Mouse (Mus musculus): ENCODE data around the gene Lefty2. TPM values are rescaled to one million over a fixed set of nuclear protein-coding genes. Genes with fewer than 3 reads are reported as not detected.

Lefty2 gene
- polyA plus RNA-seq (2014; fragmentation: Nextera tagmentation; extraction: Ambion mirVana) = not detected in 2 replicates

DNA sequence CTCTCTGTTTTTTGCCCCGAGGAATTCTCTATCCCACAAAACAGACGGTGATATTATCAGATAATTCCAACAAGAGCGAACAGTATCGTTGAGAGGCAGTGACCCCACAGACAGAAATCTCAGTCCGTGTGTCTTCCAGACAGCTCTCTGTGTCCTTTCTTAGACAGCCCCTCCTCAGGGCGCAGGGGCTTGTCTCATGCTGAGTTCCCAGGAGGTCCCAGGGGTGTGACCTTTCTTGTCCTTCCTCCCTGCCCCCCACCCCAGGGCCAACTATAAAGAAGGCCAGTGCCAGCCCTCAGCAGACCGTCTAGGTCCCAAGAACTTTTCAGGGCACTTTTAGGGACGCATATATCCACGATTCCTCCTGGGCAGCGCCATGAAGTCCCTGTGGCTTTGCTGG, at the start of gene Lefty2:
Lefty2 (plus strand) TSS at position 301 of the 400 bp plus-strand sequence.
- H3K9ac ChIP-seq (ENCODE audit: low read length) = no peak within 1 kb of the TSS
- no peaks in the 10 kb centered on the region for H3K9me3 ChIP-seq (ENCODE audit: control insufficient read depth, low read length)
- DNase-seq (ENCODE audit: low spot score) = no peak
- no peaks in the 10 kb centered on the region for H3K36me3 ChIP-seq (ENCODE audit: control insufficient read depth, insufficient read depth, low read length)
- 60% methylated on average over 10 of the region's 10 CpGs for WGBS
- H3K4me3 ChIP-seq (ENCODE audit: low read depth, low read length) = no peak within 1 kb of the TSS
- no peak within 1 kb of the TSS for H3K27ac ChIP-seq (ENCODE audit: low read depth, low read length)
- ATAC-seq (replicated peaks; ENCODE audit: low FRiP score) = no peak
- peaks cover 14% of the 10 kb centered on the region for H3K27me3 ChIP-seq (ENCODE audit: control insufficient read depth, insufficient read depth, low read length)
- no peak within 1 kb of the TSS for H3K4me2 ChIP-seq (ENCODE audit: low read depth, low read length, severe bottlenecking)
- H3K4me1 ChIP-seq (replicated peaks; ENCODE audit: control insufficient read depth, insufficient read depth, low read length) = peaks cover 9% of the 10 kb centered on the region; the same call in 1 of the 2 replicates

DNA sequence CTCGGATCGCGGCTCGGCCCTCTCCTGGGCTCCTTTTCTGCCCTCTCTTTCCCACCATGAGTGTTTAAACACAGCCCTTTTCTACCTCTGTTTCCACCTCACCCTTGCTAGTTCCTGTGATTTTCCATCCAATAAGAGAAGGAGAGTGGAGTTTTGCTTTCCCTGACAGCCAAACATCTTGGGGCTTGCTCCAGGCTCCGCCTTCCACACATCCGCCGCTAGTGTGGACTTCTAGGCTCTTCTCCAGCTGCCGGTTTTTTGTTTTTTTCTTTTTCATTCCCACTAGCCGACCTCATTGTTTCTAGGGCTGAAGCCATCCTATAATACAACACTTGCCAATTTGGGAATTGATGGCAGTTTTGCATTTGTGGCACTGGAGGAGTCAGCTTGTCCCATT, 44.8 kb upstream of the Lefty2 start:
- no peaks in the 10 kb centered on the region for H3K9me3 ChIP-seq (ENCODE audit: control insufficient read depth, low read length)
- peak overlapping the region; percentile 51 for H3K4me2 ChIP-seq (ENCODE audit: low read depth, low read length, severe bottlenecking)
- peak overlapping the region; percentile 17; the same call in 1 of the 2 replicates for H3K4me3 ChIP-seq (ENCODE audit: low read depth, low read length)
- no peaks in the 10 kb centered on the region for H3K27me3 ChIP-seq (ENCODE audit: control insufficient read depth, insufficient read depth, low read length)
- H3K4me1 ChIP-seq (replicated peaks; ENCODE audit: control insufficient read depth, insufficient read depth, low read length) = peaks cover 24% of the 10 kb centered on the region; the same call in 1 of the 2 replicates
- ATAC-seq (replicated peaks; ENCODE audit: low FRiP score) = peak; percentile 42; the same call in 1 of the 2 replicates
- no peaks in the 10 kb centered on the region for H3K36me3 ChIP-seq (ENCODE audit: control insufficient read depth, insufficient read depth, low read length)
- H3K9ac ChIP-seq (ENCODE audit: low read length) = peak overlapping the region; percentile 47
- WGBS = 1% methylated on average over 9 of the region's 9 CpGs
- peak overlapping the region; percentile 89 for H3K27ac ChIP-seq (ENCODE audit: low read depth, low read length)
- DNase-seq (ENCODE audit: low spot score) = peak; percentile 76

DNA sequence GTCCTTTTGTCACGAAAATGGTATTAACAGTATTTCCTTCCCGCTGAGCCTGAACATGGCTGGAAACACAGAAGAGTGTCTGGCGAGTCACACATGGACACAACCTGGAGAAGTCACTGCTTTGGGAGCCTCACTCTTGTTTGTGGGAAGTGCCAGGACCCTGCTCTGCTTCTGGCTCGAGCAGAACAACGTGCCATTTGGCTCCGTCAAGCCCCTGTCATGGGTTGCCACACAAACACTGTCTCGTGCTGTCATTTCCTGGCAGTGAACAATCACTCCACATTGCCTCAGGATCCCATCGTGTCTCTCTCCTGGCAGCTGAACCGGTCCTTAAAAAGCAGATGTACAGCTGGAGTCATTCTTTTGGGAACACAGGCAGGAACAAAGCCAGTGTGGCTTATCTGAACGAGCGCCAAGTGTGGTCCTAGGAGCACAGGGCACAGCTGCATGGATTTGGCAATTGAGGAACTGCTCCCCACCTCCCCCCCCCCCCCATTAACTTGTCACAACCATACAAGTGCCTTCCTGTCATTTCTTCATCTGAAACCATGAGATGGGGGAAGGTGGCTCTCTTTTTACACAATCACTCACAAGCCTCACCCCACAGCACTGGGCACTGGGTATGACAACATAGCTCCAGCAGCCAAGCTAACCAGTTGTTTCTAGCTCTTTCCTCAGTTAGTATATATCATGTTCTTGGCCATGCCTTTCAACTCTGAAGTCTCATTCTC, 44.2 kb upstream of the Lefty2 start:
- 21% methylated on average over 11 of the region's 11 CpGs for WGBS

DNA sequence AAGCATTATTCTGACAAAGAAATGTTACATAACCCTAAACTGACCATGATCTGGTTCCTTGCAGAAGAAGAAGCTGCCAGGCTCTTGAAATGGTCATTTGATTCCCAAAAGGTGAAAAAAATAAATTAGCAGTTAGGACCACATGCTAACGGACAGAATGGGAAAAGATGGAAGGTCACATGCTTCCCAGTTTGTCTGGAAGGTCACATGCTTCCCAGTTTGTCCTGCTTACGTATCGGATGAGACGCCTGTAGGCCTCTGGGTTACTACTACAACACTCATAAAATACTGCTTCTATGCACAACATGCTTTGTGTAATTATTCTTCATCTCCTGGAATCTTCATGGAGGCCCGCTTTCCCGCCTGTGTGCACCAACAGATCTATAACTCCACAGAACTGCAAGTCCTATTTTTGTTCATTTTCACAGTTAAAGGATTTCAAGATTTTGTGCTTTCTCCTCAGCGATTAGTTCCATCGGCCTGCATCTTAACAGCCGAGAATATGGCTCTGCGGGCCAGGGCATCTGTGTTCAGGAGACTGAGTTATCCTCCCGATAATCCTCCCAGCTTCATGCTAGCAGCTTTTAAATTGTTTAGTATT, 43.1 kb upstream of the Lefty2 start:
- Histone ChIP-seq H3K27ac (ENCODE audit: low read depth, low read length) (peak overlapping the region; percentile 95), H3K4me3 (ENCODE audit: low read depth, low read length) (peak overlapping the region; percentile 85), H3K9ac (ENCODE audit: low read length) (peak overlapping the region; percentile 83), H3K4me2 (ENCODE audit: low read depth, low read length, severe bottlenecking) (peak overlapping the region; percentile 83), H3K9me3 (ENCODE audit: control insufficient read depth, low read length) (no peaks in the 10 kb centered on the region), H3K4me1 (replicated peaks; ENCODE audit: control insufficient read depth, insufficient read depth, low read length) (peaks cover 24% of the 10 kb centered on the region; the same call in 1 of the 2 replicates), H3K27me3 (ENCODE audit: control insufficient read depth, insufficient read depth, low read length) (no peaks in the 10 kb centered on the region), H3K36me3 (ENCODE audit: control insufficient read depth, insufficient read depth, low read length) (no peaks in the 10 kb centered on the region)
- DNase-seq (ENCODE audit: low spot score) (no peak), ATAC-seq (replicated peaks; ENCODE audit: low FRiP score) (no peak)
- WGBS = 41% methylated on average over 11 of the region's 11 CpGs

More for the DNA sequence above, 44.2 kb upstream of the Lefty2 start:
- Histone ChIP-seq H3K27me3 (ENCODE audit: control insufficient read depth, insufficient read depth, low read length) (no peaks in the 10 kb centered on the region), H3K9ac (ENCODE audit: low read length) (peak overlapping the region; percentile 47), H3K4me2 (ENCODE audit: low read depth, low read length, severe bottlenecking) (peak overlapping the region; percentile 51), H3K4me3 (ENCODE audit: low read depth, low read length) (peak overlapping the region; percentile 17; the same call in 1 of the 2 replicates), H3K9me3 (ENCODE audit: control insufficient read depth, low read length) (no peaks in the 10 kb centered on the region), H3K4me1 (replicated peaks; ENCODE audit: control insufficient read depth, insufficient read depth, low read length) (peaks cover 24% of the 10 kb centered on the region; the same call in 1 of the 2 replicates), H3K36me3 (ENCODE audit: control insufficient read depth, insufficient read depth, low read length) (no peaks in the 10 kb centered on the region), H3K27ac (ENCODE audit: low read depth, low read length) (peak overlapping the region; percentile 89)
- ATAC-seq (replicated peaks; ENCODE audit: low FRiP score) (no peak), DNase-seq (ENCODE audit: low spot score) (peak; percentile 62)

DNA sequence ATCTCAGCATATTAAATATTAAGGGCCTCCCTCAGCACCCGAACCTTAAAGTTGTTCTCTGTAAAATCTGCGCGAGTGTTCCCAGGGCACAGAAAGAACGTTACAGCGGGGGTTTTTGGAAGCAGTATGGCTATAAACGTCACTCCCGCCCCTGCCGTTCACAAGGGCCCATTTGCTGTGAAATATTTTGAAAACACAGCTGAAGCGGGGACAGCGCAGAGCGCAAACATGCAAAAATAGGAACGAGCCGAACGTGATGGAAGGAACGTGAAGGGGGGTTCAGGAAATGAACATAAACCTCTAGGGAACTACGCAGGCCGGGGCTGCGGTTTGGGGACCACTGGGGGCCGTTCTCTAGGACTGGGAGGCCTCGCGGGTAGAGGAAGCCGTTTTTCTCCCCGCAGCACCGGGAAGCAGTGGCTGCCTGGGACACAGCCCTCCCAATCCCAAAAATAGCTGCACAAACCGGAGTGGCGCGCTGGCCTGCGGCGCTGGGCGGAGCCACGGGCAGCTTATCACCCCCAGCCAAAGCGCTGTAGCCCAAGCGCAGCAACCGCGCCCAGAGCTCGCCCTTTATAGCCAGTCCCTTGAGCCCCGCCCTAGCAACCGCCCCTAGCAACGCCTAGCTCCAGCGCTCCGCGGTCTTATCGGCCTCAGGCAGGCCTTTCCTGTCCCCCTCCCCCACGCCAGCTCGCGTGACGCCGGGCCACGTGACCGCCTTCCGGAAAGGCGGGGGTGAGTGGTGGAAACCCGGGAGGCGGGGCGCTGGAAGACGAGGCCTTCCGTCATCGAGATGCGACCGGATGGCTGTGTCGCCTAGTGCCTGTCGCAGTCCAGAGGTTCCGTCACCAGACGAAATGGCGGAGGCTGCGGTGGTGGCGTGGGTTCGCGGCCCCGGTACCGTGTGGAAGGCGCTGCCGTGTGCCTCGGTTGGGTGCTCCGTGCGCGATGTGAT, 42.3 kb upstream of the Lefty2 start, which contains the start of gene Sde2:
Sde2 (plus strand) TSS at position 812 of the 955 bp plus-strand sequence.
- under 1% methylated on average over 77 of the region's 77 CpGs for WGBS
- Histone ChIP-seq H3K4me2 (ENCODE audit: low read depth, low read length, severe bottlenecking) (peak within 1 kb of the TSS; percentile 83), H3K4me1 (replicated peaks; ENCODE audit: control insufficient read depth, insufficient read depth, low read length) (peaks cover 24% of the 10 kb centered on the region; the same call in 1 of the 2 replicates), H3K9me3 (ENCODE audit: control insufficient read depth, low read length) (no peaks in the 10 kb centered on the region), H3K36me3 (ENCODE audit: control insufficient read depth, insufficient read depth, low read length) (no peaks in the 10 kb centered on the region), H3K27me3 (ENCODE audit: control insufficient read depth, insufficient read depth, low read length) (no peaks in the 10 kb centered on the region), H3K9ac (ENCODE audit: low read length) (peak within 1 kb of the TSS; percentile 83), H3K4me3 (ENCODE audit: low read depth, low read length) (peak within 1 kb of the TSS; percentile 85), H3K27ac (ENCODE audit: low read depth, low read length) (peak within 1 kb of the TSS; percentile 95)
- peak; percentile 99 for ATAC-seq (replicated peaks; ENCODE audit: low FRiP score)
- DNase-seq (ENCODE audit: low spot score) = peak; percentile 100

DNA sequence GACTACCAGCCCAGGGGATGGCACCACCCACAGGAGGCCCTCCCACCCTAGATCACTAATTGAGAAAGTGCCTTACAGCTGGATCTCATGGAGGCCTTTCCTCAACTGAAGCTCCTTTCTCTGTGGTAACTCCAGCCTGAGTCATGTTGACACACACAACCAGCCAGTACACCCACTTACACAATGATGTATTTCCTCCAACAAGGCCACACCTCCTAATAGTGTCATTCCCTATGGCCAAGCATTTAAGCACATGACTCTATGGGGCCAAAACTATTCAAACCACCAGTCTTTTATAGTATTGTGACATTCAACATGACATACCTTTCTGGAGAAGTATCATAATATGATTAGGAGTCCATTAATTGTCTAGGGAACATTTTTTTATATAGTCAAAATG, 34.1 kb upstream of the Lefty2 start:
- ATAC-seq (replicated peaks; ENCODE audit: low FRiP score) = no peak

DNA sequence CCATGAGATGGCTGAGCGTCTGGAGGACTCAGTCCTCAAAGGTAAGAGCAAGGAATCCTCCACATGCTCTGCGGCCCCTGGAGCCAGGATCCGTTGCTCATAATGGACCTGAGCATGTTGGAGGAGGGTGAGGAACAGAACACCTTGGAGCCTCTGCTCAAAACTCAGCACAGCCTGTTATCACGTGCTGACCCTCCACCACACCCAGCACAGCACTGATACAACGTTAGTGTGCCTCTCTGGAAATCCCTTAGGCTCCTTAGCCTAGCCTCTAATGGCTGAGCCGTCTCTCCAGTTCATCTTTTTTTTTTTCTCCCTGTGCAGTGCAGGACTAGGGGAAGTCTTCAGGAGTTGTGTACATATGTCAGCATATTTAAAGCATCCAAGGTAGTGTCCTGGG, 32.9 kb upstream of the Lefty2 start:
- Histone ChIP-seq H3K9ac (ENCODE audit: low read length) (no peak overlapping the region), H3K27me3 (ENCODE audit: control insufficient read depth, insufficient read depth, low read length) (no peaks in the 10 kb centered on the region), H3K27ac (ENCODE audit: low read depth, low read length) (no peak overlapping the region), H3K4me2 (ENCODE audit: low read depth, low read length, severe bottlenecking) (no peak overlapping the region), H3K9me3 (ENCODE audit: control insufficient read depth, low read length) (no peaks in the 10 kb centered on the region), H3K36me3 (ENCODE audit: control insufficient read depth, insufficient read depth, low read length) (peaks cover 7% of the 10 kb centered on the region; the same call in 1 of the 2 replicates), H3K4me3 (ENCODE audit: low read depth, low read length) (no peak overlapping the region), H3K4me1 (replicated peaks; ENCODE audit: control insufficient read depth, insufficient read depth, low read length) (no peaks in the 10 kb centered on the region)
- 88% methylated on average over 6 of the region's 6 CpGs for WGBS
- ATAC-seq (replicated peaks; ENCODE audit: low FRiP score) (no peak), DNase-seq (ENCODE audit: low spot score) (no peak)

More for the DNA sequence above, 34.1 kb upstream of the Lefty2 start:
- Histone ChIP-seq H3K27ac (ENCODE audit: low read depth, low read length) (no peak overlapping the region), H3K4me1 (replicated peaks; ENCODE audit: control insufficient read depth, insufficient read depth, low read length) (no peaks in the 10 kb centered on the region), H3K4me3 (ENCODE audit: low read depth, low read length) (no peak overlapping the region), H3K36me3 (ENCODE audit: control insufficient read depth, insufficient read depth, low read length) (peaks cover 7% of the 10 kb centered on the region; the same call in 1 of the 2 replicates), H3K4me2 (ENCODE audit: low read depth, low read length, severe bottlenecking) (no peak overlapping the region), H3K9ac (ENCODE audit: low read length) (no peak overlapping the region), H3K27me3 (ENCODE audit: control insufficient read depth, insufficient read depth, low read length) (no peaks in the 10 kb centered on the region), H3K9me3 (ENCODE audit: control insufficient read depth, low read length) (no peaks in the 10 kb centered on the region)
- DNase-seq (ENCODE audit: low spot score) = no peak

DNA sequence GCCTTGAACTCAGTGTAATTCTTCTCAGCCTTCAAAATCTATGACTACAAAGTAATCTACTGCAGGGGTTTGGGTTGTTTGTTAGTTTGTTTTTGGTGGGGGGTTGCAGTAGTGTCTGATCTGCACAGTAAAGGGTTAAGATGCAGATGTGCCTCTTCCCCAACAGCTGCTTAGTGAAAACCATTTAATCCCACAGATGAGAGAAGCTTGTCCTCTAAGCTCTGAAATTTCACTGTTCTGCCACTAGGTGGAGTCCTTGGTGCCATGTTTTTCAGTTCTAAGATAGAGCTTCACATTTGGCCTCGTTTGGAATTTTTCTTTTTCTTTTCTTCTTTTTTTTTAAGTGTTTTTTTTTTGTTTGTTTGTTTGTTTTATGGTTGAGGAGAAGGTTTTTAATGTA, 29.3 kb upstream of the Lefty2 start:
- no peak overlapping the region for H3K27ac ChIP-seq (ENCODE audit: low read depth, low read length)
- ATAC-seq (replicated peaks; ENCODE audit: low FRiP score) (no peak), DNase-seq (ENCODE audit: low spot score) (no peak)
- no peak overlapping the region for H3K4me2 ChIP-seq (ENCODE audit: low read depth, low read length, severe bottlenecking)
- WGBS = 36% methylated on average over 1 of the region's 1 CpGs
- H3K9me3 ChIP-seq (ENCODE audit: control insufficient read depth, low read length) = no peaks in the 10 kb centered on the region
- H3K4me3 ChIP-seq (ENCODE audit: low read depth, low read length) = no peak overlapping the region
- H3K4me1 ChIP-seq (replicated peaks; ENCODE audit: control insufficient read depth, insufficient read depth, low read length) = no peaks in the 10 kb centered on the region
- no peaks in the 10 kb centered on the region for H3K27me3 ChIP-seq (ENCODE audit: control insufficient read depth, insufficient read depth, low read length)
- peaks cover 4% of the 10 kb centered on the region; the same call in 1 of the 2 replicates for H3K36me3 ChIP-seq (ENCODE audit: control insufficient read depth, insufficient read depth, low read length)
- no peak overlapping the region for H3K9ac ChIP-seq (ENCODE audit: low read length)

Data from forebrain, embryonic 11.5 days (tissue).